Mouse (Mus musculus) gastrocnemius, adult 2 months (tissue): ENCODE data around the gene Slc39a13. TPM values are rescaled to one million over a fixed set of nuclear protein-coding genes. Genes with fewer than 3 reads are reported as not detected.
A peak's percentile ranks its signal among the peaks of the same experiment; 100 is the strongest.
"Not testable (repeated sequence)": the region's sequence is repeated elsewhere in the genome, so short reads cannot be mapped to it uniquely, and the experiment has no call there.

Experiments
- DNase-seq: peaks from one replicate; pipeline ENCODE4 v3.0.0; 2022
- H3K27ac ChIP-seq: fragments of 200-600 bp; 2 replicates; pipeline ENCODE4 v1.8.1; 2022; ENCODE audit warnings: mild to moderate bottlenecking
- H3K4me3 ChIP-seq: fragments of 200-600 bp; 2 replicates; pipeline ENCODE4 v1.8.1; 2022; ENCODE audit warnings: mild to moderate bottlenecking, moderate library complexity
- CTCF ChIP-seq: fragments of 200-600 bp; IDR thresholded peaks from 2 replicates; pipeline ENCODE4 v1.8.1; 2022; ENCODE audit warnings: antibody characterized with exemption, mild to moderate bottlenecking, moderate library complexity
- intact Hi-C: fragments of 180-260 bp; cut with DNase I; formaldehyde crosslinking; loops from one replicate; pipeline ENCODE4 v1.15.1; 2025
- total RNA-seq, 2 experiments: library from RNA; stranded (reverse); gene quantifications; 2 replicates each; pipeline ENCODE4 v1.2.3; 2021

The Slc39a13 gene
- total RNA-seq, 2 experiments from 2014 or later: 18.7 to 22.0 TPM

DNA sequence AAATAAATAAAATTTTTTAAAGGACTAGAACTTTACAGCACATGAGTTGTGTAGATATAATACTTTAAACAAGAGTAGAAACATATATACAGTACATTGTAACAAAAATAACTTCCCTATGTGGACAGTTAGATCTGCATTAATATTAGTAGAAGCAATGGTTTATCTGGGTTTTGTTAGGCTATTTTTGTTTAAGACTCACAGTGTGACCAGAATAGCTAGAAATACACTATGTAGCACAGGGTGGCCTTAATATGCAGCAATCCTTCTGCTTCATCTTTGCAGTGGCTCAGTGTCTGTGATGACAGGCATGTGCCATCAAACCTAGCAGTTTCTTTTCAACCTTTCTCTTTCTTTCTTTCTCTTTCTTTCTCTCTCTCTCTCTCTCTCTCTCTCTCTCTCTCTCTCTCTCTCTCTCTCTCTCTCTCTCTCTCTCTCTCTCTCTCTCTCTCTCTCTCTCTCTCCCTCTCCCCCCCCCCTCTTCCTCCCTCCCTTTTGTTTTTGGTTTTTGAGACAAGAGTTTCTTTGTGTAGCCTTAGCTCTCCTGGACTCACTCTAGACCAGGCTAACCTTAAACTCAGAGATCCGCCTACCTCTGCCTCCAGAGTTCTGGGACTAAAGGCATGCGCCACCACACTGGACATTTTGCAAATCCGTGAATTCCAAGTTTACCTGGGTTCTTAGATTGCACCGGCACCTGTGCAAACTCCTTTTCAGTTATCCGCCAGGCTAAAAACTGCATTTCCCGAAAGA is 16.9 kb downstream of the Slc39a13 start:
- Histone ChIP-seq H3K4me3 (peak overlapping the region; percentile 93), H3K27ac (peak overlapping the region; percentile 95)
- no peak for DNase-seq
- no peak for TF ChIP-seq CTCF
- intact Hi-C loops: loop anchor here (5.0 kb wide), 1 partner anchor 111 kb away; the partner anchor contains the start of gene Celf1

DNA sequence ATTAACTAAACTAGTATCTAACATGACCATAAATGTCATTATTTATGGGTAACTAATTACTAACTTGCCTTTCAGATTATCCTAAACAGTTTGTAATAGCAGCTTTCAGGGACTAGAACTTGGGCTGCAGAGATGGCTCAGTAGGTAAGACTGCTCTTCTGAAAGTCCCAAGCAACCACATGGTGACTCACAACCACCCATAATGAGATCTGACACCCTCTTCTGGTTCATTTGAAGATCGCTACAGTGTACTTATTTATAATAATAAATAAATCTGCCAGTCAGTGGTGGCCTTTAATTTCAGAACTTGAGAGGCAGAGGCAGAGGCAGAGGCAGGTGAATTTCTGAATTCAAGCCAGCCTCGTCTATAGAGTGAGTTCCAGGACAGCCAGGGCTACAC is 17.5 kb downstream of the Slc39a13 start:
- no peak for DNase-seq
- 0 out of 2 replicates have a peak overlapping the region, but pooled peaks have one; percentile 95 for H3K27ac ChIP-seq
- peak; percentile 29 for TF ChIP-seq CTCF
- intact Hi-C loops: loop anchor here (5.0 kb wide), 1 partner anchor 110 kb away; the partner anchor contains the start of gene Celf1
- H3K4me3 ChIP-seq: peak overlapping the region; percentile 93; the same call in 1 of the 2 replicates

DNA sequence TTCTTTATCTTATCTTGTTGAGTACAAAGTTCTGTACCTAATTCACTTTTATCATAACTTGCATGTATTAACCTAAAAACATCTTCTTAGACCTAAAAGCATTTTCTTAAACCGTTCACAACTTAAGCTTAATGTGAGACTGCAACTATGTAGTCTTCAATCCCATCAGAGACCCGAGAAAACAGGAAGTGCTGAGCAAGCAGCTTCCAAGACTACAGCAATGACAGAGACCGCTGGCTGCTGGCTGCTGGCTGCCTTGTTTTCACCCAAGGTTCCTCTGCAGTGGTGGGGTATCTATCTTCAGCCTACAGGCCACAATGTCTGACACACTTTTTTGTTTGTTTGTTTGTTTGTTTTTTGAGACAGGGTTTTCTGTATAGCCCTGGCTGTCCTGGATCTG is 18.3 kb downstream of the Slc39a13 start:
- TF ChIP-seq CTCF: no peak
- intact Hi-C loops: loop anchor here (5.0 kb wide), 1 partner anchor 110 kb away; the partner anchor contains the start of gene Celf1
- Histone ChIP-seq H3K4me3 (no peak overlapping the region), H3K27ac (no peak overlapping the region)
- no peak for DNase-seq

DNA sequence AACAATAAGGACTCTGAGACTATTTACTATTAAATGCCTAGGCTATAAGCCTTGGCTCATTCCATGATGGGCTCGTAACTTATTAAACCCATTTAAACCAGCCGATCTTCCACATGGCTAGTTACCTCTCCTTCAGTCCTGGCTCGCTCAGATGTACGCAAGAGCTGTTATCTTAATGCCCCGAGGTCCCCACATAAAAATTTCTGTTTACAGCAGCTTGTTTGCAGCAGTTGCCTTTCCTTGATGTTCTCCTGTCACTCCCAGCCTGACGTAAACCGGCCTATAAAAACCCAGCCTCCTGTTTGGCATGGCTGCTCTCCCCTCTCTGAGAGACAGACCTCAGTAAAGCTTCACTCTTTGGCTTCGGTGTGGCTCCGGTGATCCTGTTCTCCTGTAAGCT is 22.9 kb downstream of the Slc39a13 start:
- no peak for DNase-seq
- TF ChIP-seq CTCF: no peak
- Histone ChIP-seq H3K4me3 (no peak overlapping the region), H3K27ac (no peak overlapping the region)
- intact Hi-C loops: no loop called here

DNA sequence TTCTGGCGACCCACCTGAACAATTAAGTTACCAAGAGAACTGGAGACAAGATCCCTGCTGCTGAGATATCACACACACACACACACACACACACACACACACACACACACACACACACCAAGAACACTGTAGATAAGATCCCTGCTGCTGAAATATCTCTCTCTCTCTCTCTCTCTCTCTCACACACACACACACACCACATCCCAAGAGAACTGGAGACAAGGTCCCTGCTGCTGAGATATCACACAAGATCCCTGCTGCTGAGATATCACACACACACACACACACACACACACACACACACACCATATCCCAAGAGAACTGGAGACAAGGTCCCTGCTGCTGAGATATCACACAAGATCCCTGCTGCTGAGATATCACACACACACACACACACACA is 24.4 kb downstream of the Slc39a13 start:
- intact Hi-C loops, H3K27ac ChIP-seq, DNase-seq, H3K4me3 ChIP-seq: not testable (repeated sequence)

DNA sequence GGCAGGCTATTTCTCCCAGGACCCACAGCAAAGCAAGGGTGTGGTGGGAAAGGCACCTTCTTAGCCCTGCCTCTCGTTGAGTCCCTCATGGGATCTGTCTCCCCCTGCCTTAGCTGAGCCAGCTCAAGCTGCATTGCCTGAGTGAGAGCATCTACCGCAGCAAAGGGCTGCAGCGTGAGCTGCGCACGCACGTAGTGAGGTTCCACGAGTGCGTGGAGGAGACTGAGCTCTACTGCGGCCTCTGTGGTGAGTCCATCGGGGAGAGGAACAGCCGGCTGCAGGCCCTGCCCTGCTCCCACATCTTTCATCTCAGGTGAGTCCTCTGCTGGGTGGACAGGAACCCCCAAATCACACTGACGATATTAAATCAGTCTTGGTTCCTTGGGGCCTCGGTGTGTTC is 25.5 kb downstream of the Slc39a13 start:
- Histone ChIP-seq H3K27ac (no peak overlapping the region), H3K4me3 (no peak overlapping the region)
- no peak for DNase-seq
- no peak for TF ChIP-seq CTCF
- intact Hi-C loops: no loop called here

DNA sequence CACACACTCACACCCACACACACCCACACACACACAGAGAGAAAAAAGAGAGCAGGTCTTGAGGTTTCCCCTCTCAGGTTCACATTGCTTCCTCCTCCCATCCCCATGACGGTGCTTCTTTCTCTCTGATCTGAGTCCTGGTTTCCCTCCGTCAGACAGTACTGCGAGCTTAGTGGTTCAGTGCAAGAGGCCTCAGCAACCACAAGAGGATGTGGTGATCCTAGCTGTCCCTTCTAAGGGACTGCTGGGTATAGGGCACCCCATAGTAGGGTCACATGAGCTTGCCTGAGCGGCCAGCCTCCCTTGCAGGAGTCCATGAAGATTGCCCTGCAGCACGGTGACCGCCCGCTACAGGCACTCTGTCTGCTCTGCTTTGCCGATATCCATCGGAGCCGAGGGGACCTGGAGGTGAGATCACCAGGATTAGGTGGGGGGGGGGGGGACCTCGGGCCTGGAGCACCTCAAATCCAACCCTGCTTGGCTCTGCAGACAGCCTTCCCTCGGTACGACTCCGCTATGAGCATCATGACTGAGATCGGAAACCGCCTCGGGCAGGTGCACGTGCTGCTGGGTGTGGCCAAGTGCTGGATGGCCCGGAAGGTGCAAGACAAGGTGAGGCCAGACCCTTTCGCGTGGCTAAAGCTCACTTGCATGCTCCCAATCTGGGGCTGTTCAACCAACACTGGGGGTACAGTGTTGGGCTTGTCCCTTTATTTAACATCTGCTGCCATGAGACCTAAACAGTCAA is 27.4 kb downstream of the Slc39a13 start:
- DNase-seq: no peak
- Histone ChIP-seq H3K4me3 (no peak overlapping the region), H3K27ac (no peak overlapping the region)
- intact Hi-C loops: no loop called here
- no peak for TF ChIP-seq CTCF

DNA sequence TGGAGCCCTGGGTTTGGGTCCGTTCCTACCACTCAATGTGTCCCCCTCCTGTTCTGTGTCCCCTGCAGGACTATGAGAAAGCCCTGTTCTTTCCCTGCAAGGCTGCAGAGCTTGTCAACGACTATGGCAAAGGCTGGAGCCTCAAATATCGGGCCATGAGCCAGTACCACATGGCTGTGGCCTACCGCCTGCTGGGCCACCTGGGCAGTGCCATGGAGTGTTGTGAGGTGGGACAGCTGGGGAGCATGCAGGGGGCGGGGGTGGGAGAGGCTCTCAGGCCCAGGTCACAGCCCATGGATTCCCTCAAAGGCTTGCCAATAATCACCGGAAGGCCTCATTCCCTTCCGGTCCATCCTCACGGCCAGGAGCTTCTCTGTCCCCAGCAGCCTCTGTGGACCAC is 28.4 kb downstream of the Slc39a13 start:
- Histone ChIP-seq H3K4me3 (no peak overlapping the region), H3K27ac (no peak overlapping the region)
- intact Hi-C loops: no loop called here
- TF ChIP-seq CTCF: no peak
- no peak for DNase-seq

DNA sequence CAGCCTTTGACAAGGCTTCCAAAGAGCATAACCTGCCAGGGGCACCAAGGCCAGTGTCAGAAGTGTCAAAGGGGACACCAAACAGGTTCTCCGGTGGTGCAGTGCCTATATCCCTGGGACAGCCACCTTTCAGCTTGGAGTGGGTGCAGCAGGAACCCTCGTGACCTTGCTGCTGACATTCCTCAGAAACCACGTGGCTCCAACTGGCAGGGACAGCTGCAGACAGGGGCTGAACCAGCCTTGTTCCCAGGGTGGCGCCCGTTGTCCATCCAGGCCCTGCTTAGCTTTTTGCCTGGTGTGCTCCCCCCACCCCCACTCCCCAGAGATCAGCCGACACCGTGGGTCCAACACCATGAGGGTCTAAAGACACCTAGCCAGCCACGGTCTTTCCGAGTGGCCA is 34.8 kb downstream of the Slc39a13 start, which contains the start of gene Rapsn:
Gene Rapsn, plus strand, starts transcription at position 236 of the 400 bp plus-strand sequence.
- peak within 1 kb of the TSS; percentile 75 for H3K4me3 ChIP-seq
- peak; percentile 91 for DNase-seq
- H3K27ac ChIP-seq: peak within 1 kb of the TSS; percentile 94
- intact Hi-C loops: loop anchor here (2.0 to 10.0 kb wide), 2 partner anchors 95 to 161 kb away; partner anchors contain the start of gene Celf1
- no peak; the same call in 1 of the 2 replicates for TF ChIP-seq CTCF

DNA sequence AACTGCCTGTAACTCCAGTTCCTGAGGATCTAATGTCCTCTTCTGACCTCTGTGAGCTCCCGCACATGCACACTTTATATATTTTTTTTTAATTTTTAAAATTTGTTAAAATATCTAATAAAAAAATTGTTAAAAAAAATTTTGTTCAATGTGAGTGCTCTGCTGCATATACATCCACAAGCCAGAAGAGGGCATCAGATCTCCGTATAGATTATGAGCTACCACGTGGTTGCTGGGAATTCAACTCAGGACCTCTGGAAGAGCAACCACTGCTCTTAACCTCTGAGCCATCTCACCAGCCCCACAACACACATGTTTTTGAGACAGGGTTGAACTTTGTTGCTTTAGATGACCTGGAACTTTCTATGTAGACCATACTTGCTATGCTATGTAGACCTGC is 37.2 kb downstream of the Slc39a13 start:
- Histone ChIP-seq H3K4me3 (no peak overlapping the region), H3K27ac (no peak overlapping the region)
- intact Hi-C loops: loop anchor here (10.0 kb wide), 1 partner anchor 158 kb away; no protein-coding TSS in a partner anchor
- no peak for DNase-seq
- TF ChIP-seq CTCF: peak; percentile 50

DNA sequence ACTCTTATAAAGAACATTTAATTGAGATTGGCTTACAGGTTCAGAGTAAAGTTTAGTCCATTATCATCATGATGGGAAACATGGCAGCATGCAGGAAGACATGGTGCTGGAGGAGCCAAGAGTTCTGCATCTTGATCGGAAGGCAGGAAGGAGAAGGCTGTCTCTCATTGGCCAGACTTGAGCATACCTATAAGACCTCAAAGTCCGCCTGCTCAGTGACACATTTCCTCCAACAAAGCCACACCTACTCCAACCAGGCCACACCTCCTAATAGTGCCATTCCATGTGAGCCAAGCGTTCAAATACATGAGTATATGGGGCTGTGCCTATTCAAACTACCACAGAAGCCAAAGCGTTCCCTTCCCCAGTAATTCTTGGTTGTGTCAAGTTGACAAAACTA is 39.0 kb downstream of the Slc39a13 start:
- Histone ChIP-seq H3K4me3 (no peak overlapping the region), H3K27ac (no peak overlapping the region)
- no peak for DNase-seq
- TF ChIP-seq CTCF: no peak
- intact Hi-C loops: loop anchor here (10.0 kb wide), 1 partner anchor 156 kb away; no protein-coding TSS in a partner anchor

DNA sequence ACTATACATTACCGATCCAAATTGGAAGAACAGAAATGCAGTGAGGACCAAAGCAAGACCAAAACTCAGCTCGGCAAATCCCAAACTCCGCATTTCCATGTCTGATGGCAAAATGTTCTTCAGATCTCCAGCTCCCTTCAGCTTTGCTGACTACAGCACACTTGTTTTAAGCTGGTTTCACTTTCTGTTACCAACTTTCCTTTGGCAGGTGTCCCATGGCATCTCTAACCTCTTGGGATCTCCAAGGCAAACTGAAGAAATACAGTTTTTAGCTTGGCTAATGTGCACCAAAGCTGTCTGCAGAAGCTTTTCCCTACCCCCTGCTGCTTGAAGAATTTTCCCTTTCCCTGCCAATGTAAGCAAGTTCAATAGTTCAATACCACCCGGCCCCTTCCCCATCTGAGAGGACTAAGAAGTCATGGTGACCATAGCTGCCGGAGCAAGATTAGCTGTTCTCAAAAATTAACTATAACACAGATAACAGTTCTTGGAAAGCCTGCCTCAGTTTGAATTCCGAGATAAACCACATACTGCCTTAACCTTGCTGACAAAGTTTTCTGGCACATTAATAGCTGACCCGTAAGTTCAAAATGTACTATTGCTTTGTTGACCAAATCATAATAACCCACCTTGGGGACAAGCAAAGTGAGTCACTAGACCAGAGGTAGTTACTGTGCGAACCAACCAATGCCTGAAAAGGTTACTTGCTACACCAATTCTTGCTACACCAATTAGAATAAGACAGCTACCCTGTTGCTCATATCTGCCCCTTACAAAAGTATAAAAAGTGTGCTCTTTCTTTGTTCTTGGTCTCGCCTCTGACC is 42.6 kb downstream of the Slc39a13 start:
- DNase-seq: peak; percentile 35
- H3K27ac ChIP-seq: no peak overlapping the region
- no peak for TF ChIP-seq CTCF
- intact Hi-C loops: no loop called here
- no peak overlapping the region for H3K4me3 ChIP-seq
